Comparison of ENCODE assay signal across 32 mouse cellular contexts in genomic region chr14:77846206-77846605, GRCm38 (mm10). TPM values are rescaled to one million over a fixed set of nuclear protein-coding genes. Genes with fewer than 3 reads are reported as not detected.
DNase-seq lines count a peak whose midpoint lies in the region; ATAC-seq and TF ChIP-seq lines count a peak whose summit lies in the region.
"Had no signal": no experiment of that assay in that cellular context is flagged by ENCODE, and none has a peak within 500 bp of the region (broad histone marks: within the 10 kb centered on the region; RNA-seq: fewer than 3 reads in every experiment).

No protein-coding gene starts in this region.

- H3K4me3 ChIP-seq in embryonic facial prominence, embryonic 11.5 days (ENCODE audit: low read depth, low read length): no peak overlapping the region
- H3K4me3 ChIP-seq in embryonic facial prominence, embryonic 10.5 days: no peak overlapping the region
- no peak overlapping the region for H3K4me3 ChIP-seq in kidney, embryonic 16.5 days (ENCODE audit: low read length)
- no peak overlapping the region for H3K4me3 ChIP-seq in midbrain, postnatal 0 days (ENCODE audit: low read depth, low read length)
- H3K4me3 ChIP-seq in midbrain, embryonic 13.5 days (replicated peaks): no peak overlapping the region
- H3K4me3 ChIP-seq: erythroblast, embryonic 14.5 days; heart, embryonic 10.5 days; heart, embryonic 15.5 days; hindbrain, embryonic 12.5 days; liver, embryonic 15.5 days; midbrain, embryonic 12.5 days; neural tube, embryonic 15.5 days; stomach, embryonic 15.5 days had no signal

- no peaks in the 10 kb centered on the region for H3K9me3 ChIP-seq in embryonic facial prominence, embryonic 11.5 days (replicated peaks; ENCODE audit: control insufficient read depth, low read length)
- no peaks in the 10 kb centered on the region for H3K9me3 ChIP-seq in embryonic facial prominence, embryonic 10.5 days
- H3K9me3 ChIP-seq in kidney, embryonic 16.5 days (ENCODE audit: low read length): no peaks in the 10 kb centered on the region
- H3K9me3 ChIP-seq in midbrain, postnatal 0 days (ENCODE audit: low read length): no peaks in the 10 kb centered on the region
- H3K9me3 ChIP-seq in midbrain, embryonic 13.5 days: no peaks in the 10 kb centered on the region
- H3K9me3 ChIP-seq: G1E; heart, embryonic 10.5 days; heart, embryonic 15.5 days; hindbrain, embryonic 12.5 days; liver, embryonic 15.5 days; midbrain, embryonic 12.5 days; neural tube, embryonic 15.5 days; stomach, embryonic 15.5 days had no signal

- TF ChIP-seq CTCF in midbrain, postnatal 0 days (IDR thresholded peaks at IDR 0.05): peak; percentile 27; the same call in 1 of the 2 replicates
- TF ChIP-seq CTCF in brain, embryonic 14.5 days (IDR thresholded peaks at IDR 0.05; ENCODE audit: borderline replicate concordance, extremely low read depth, insufficient read depth, insufficient read length): no peak

- no peak overlapping the region for H3K9ac ChIP-seq in embryonic facial prominence, embryonic 11.5 days (replicated peaks; ENCODE audit: low read length)
- H3K9ac ChIP-seq in kidney, embryonic 16.5 days (replicated peaks; ENCODE audit: low read length): no peak overlapping the region
- H3K9ac ChIP-seq in midbrain, postnatal 0 days (replicated peaks; ENCODE audit: low read length, poor library complexity, severe bottlenecking): no peak overlapping the region
- H3K9ac ChIP-seq in midbrain, embryonic 13.5 days (replicated peaks): no peak overlapping the region
- H3K9ac ChIP-seq: heart, embryonic 15.5 days; hindbrain, embryonic 12.5 days; liver, embryonic 15.5 days; lung, embryonic 14.5 days; midbrain, embryonic 12.5 days; neural tube, embryonic 15.5 days; stomach, embryonic 15.5 days had no signal

- no peaks in the 10 kb centered on the region for H3K27me3 ChIP-seq in embryonic facial prominence, embryonic 11.5 days (ENCODE audit: control insufficient read depth, insufficient read depth, low read length)
- no peaks in the 10 kb centered on the region for H3K27me3 ChIP-seq in embryonic facial prominence, embryonic 10.5 days (replicated peaks; ENCODE audit: low read depth, poor library complexity, severe bottlenecking)
- H3K27me3 ChIP-seq in kidney, embryonic 16.5 days (ENCODE audit: insufficient read depth, low read length): no peaks in the 10 kb centered on the region
- no peaks in the 10 kb centered on the region for H3K27me3 ChIP-seq in midbrain, postnatal 0 days (ENCODE audit: insufficient read depth, low read length)
- no peaks in the 10 kb centered on the region for H3K27me3 ChIP-seq in midbrain, embryonic 13.5 days
- H3K27me3 ChIP-seq: heart, embryonic 15.5 days; hindbrain, embryonic 12.5 days; liver, embryonic 15.5 days; midbrain, embryonic 12.5 days; neural tube, embryonic 15.5 days; stomach, embryonic 15.5 days had no signal

- 67% methylated on average over 4 of the region's 4 CpGs for WGBS in embryonic facial prominence, embryonic 11.5 days
- 64% methylated on average over 4 of the region's 4 CpGs for WGBS in embryonic facial prominence, embryonic 10.5 days
- WGBS in kidney, embryonic 16.5 days: 42% methylated on average over 4 of the region's 4 CpGs
- WGBS in midbrain, postnatal 0 days: 51% methylated on average over 4 of the region's 4 CpGs
- 67% methylated on average over 4 of the region's 4 CpGs for WGBS in midbrain, embryonic 13.5 days

- H3K4me2 ChIP-seq in embryonic facial prominence, embryonic 11.5 days (ENCODE audit: low read depth, low read length): no peak overlapping the region
- no peak overlapping the region for H3K4me2 ChIP-seq in kidney, embryonic 16.5 days (replicated peaks; ENCODE audit: low read depth, low read length)
- H3K4me2 ChIP-seq in midbrain, postnatal 0 days (ENCODE audit: low read depth, low read length, poor library complexity, severe bottlenecking): no peak overlapping the region
- no peak overlapping the region for H3K4me2 ChIP-seq in midbrain, embryonic 13.5 days (replicated peaks)
- H3K4me2 ChIP-seq: heart, embryonic 15.5 days; hindbrain, embryonic 12.5 days; liver, embryonic 15.5 days; lung, embryonic 14.5 days; midbrain, embryonic 12.5 days; neural tube, embryonic 15.5 days; stomach, embryonic 15.5 days had no signal

- no peaks in the 10 kb centered on the region for H3K4me1 ChIP-seq in embryonic facial prominence, embryonic 11.5 days (ENCODE audit: control insufficient read depth, insufficient read depth, low read length)
- peaks cover 3% of the 10 kb centered on the region; the same call in 1 of the 2 replicates for H3K4me1 ChIP-seq in embryonic facial prominence, embryonic 10.5 days
- peaks cover 12% of the 10 kb centered on the region for H3K4me1 ChIP-seq in kidney, embryonic 16.5 days (ENCODE audit: insufficient read depth, low read length)
- no peaks in the 10 kb centered on the region for H3K4me1 ChIP-seq in midbrain, postnatal 0 days (ENCODE audit: insufficient read depth, low read length)
- no peaks in the 10 kb centered on the region for H3K4me1 ChIP-seq in midbrain, embryonic 13.5 days (replicated peaks)
- H3K4me1 ChIP-seq: hindbrain, embryonic 12.5 days; liver, embryonic 15.5 days; midbrain, embryonic 12.5 days; neural tube, embryonic 15.5 days; stomach, embryonic 15.5 days had no signal

- peak; percentile 9 for DNase-seq in embryonic facial prominence, embryonic 11.5 days (ENCODE audit: low spot score)
- DNase-seq in embryonic facial prominence, embryonic 10.5 days (ENCODE audit: low spot score): no peak
- DNase-seq in kidney, postnatal 25 days: no peak
- DNase-seq in midbrain, postnatal 0 days (ENCODE audit: low spot score): peak; percentile 3
- peak; percentile 30 for DNase-seq in brain, embryonic 14.5 days (ENCODE audit: low read depth)
- no peak for DNase-seq in urinary bladder, postnatal 10 days (ENCODE audit: low spot score)
- DNase-seq: adrenal gland, adult 8-10 months; cerebellum, adult 11-12 months; cerebellum, adult 9-11 months; embryo, embryonic 11 days; gastrocnemius, postnatal 14 days; heart, postnatal 36 days; kidney, postnatal 14 days; layer of hippocampus, postnatal 36 days; left cerebral cortex, postnatal 4 days; liver; lung, embryonic 14.5 days; retina, postnatal 1 day; right cerebral cortex, postnatal 14 days had no signal

- no peak for ATAC-seq in embryonic facial prominence, embryonic 11.5 days (replicated peaks; ENCODE audit: insufficient number of reproducible peaks, low FRiP score, low TSS enrichment, low read depth)
- ATAC-seq in kidney, embryonic 16.5 days (ENCODE audit: low FRiP score, low TSS enrichment): peak; percentile 82; the same call in 1 of the 2 replicates
- ATAC-seq in midbrain, postnatal 0 days (ENCODE audit: low FRiP score): no peak
- no peak for ATAC-seq in midbrain, embryonic 13.5 days
- ATAC-seq: forebrain, embryonic 16.5 days; intestine, postnatal 0 days had no signal

- no peak for TF ChIP-seq POLR2A in brain, embryonic 14.5 days (IDR thresholded peaks at IDR 0.05; ENCODE audit: borderline replicate concordance, extremely low read depth, insufficient read depth, insufficient read length, poor library complexity, severe bottlenecking)

- H3K27ac ChIP-seq in embryonic facial prominence, embryonic 11.5 days (replicated peaks; ENCODE audit: low read depth, low read length): no peak overlapping the region
- H3K27ac ChIP-seq in embryonic facial prominence, embryonic 10.5 days (replicated peaks): no peak overlapping the region
- H3K27ac ChIP-seq in kidney, embryonic 16.5 days (ENCODE audit: low read length): no peak overlapping the region; the same call in 1 of the 2 replicates
- no peak overlapping the region for H3K27ac ChIP-seq in midbrain, postnatal 0 days (ENCODE audit: low read depth, low read length)
- no peak overlapping the region for H3K27ac ChIP-seq in midbrain, embryonic 13.5 days
- H3K27ac ChIP-seq: heart, embryonic 10.5 days; heart, embryonic 15.5 days; hindbrain, embryonic 12.5 days; liver, embryonic 15.5 days; midbrain, embryonic 12.5 days; neural tube, embryonic 15.5 days; stomach, embryonic 15.5 days had no signal

- no peaks in the 10 kb centered on the region for H3K36me3 ChIP-seq in embryonic facial prominence, embryonic 11.5 days (replicated peaks; ENCODE audit: control insufficient read depth, insufficient read depth, low read depth, low read length)
- H3K36me3 ChIP-seq in embryonic facial prominence, embryonic 10.5 days (replicated peaks): 0 out of 2 replicates have a peak, but pooled peaks cover 8% of the 10 kb centered on the region
- H3K36me3 ChIP-seq in kidney, embryonic 16.5 days (ENCODE audit: insufficient read depth, low read length): no peaks in the 10 kb centered on the region
- H3K36me3 ChIP-seq in midbrain, postnatal 0 days (ENCODE audit: insufficient read depth, low read length): no peaks in the 10 kb centered on the region
- no peaks in the 10 kb centered on the region for H3K36me3 ChIP-seq in midbrain, embryonic 13.5 days
- H3K36me3 ChIP-seq: heart, embryonic 10.5 days; heart, embryonic 15.5 days; hindbrain, embryonic 12.5 days; liver, embryonic 15.5 days; midbrain, embryonic 12.5 days; neural tube, embryonic 15.5 days; stomach, embryonic 15.5 days had no signal

RNA-seq across cellular contexts. Expression of gene Dnajc15, which starts 28.7 kb away (rescaled TPM):
- polyA plus RNA-seq in embryonic facial prominence, embryonic 11.5 days (2014; fragmentation: Nextera tagmentation; extraction: Ambion mirVana): 126 and 129 TPM in 2 replicates
- 110 and 114 TPM in 2 replicates for polyA plus RNA-seq in embryonic facial prominence, embryonic 10.5 days (2016; fragmentation: Nextera tagmentation; extraction: Ambion mirVana)
- 122 and 131 TPM in 2 replicates for polyA plus RNA-seq in kidney, embryonic 16.5 days (2015; fragmentation: Nextera tagmentation; extraction: Ambion mirVana)
- 16.0 and 21.8 TPM in 2 replicates for total RNA-seq in midbrain, postnatal 0 days (2014; rRNA removed)
- polyA plus RNA-seq in midbrain, postnatal 0 days (2015; fragmentation: Nextera tagmentation; extraction: Ambion mirVana): 96.0 and 105 TPM in 2 replicates
- polyA plus RNA-seq in midbrain, embryonic 13.5 days (2015; fragmentation: Nextera tagmentation; extraction: Ambion mirVana): 76.3 and 83.2 TPM in 2 replicates
- polyA plus RNA-seq in brain, embryonic 14.5 days (2012; rRNA removed): 14.2 and 15.5 TPM in 2 replicates

RNA-seq across cellular contexts. Expression of gene Epsti1, which starts 57.8 kb away (rescaled TPM):
- 0.13 and 0.33 TPM in 2 replicates for polyA plus RNA-seq in embryonic facial prominence, embryonic 11.5 days (2014; fragmentation: Nextera tagmentation; extraction: Ambion mirVana)
- polyA plus RNA-seq in embryonic facial prominence, embryonic 10.5 days (2016; fragmentation: Nextera tagmentation; extraction: Ambion mirVana): 0.30 TPM in 1 of 2 replicates, not detected in the other
- 0.92 and 1.4 TPM in 2 replicates for polyA plus RNA-seq in kidney, embryonic 16.5 days (2015; fragmentation: Nextera tagmentation; extraction: Ambion mirVana)
- 1.0 and 1.7 TPM in 2 replicates for total RNA-seq in midbrain, postnatal 0 days (2014; rRNA removed)
- polyA plus RNA-seq in midbrain, postnatal 0 days (2015; fragmentation: Nextera tagmentation; extraction: Ambion mirVana): 0.66 and 0.68 TPM in 2 replicates
- 0.17 and 0.31 TPM in 2 replicates for polyA plus RNA-seq in midbrain, embryonic 13.5 days (2015; fragmentation: Nextera tagmentation; extraction: Ambion mirVana)
- polyA plus RNA-seq in brain, embryonic 14.5 days (2012; rRNA removed): 0.15 and 0.28 TPM in 2 replicates
- total RNA-seq: G1E had no signal
- polyA plus RNA-seq: G1E had no signal

Comparison
In these comparisons a context has a peak if more than half of its experiments do, and no peak if none do; other contexts are left out.
1. DNase-seq: peak in embryonic facial prominence, embryonic 11.5 days (single experiment), midbrain, postnatal 0 days (single experiment) and brain, embryonic 14.5 days (single experiment); none in embryonic facial prominence, embryonic 10.5 days (single experiment), kidney, postnatal 25 days (0 of 2) and urinary bladder, postnatal 10 days (single experiment).